Mouse (Mus musculus) heart, postnatal 0 days (tissue): ENCODE results near the gene Gse1.

Experiments used
- CTCF ChIP-seq: IDR thresholded peaks from 2 replicates; pipeline ENCODE4 v1.5.1; 2016; ENCODE audit warnings: antibody characterized with exemption, control low read depth, low read depth
- EP300 ChIP-seq: IDR thresholded peaks from 2 replicates; pipeline ENCODE4 v1.6.1; 2016; ENCODE audit warnings: antibody characterized with exemption, low read depth

DNA sequence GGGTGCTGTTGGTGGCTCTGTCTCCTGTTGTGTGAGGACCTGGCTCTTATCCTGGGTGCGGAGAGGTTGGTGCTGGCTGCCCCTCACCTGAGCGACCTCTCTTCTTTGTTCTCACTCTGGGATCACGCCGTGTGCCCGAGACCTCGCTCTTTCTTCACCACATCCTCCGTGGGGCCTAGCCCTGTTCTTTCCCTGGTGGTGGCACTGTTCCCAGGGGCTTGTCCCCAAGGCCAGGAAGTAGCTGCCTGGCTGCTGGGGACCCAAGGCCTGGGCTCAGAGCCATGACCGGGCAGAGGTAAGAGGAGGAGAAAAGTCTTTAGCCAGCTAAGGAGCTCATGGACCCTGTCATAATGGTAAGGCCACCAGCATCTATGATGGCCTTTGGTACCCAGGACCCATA is 25.4 kb downstream of the Gse1 start:
- no peak for TF ChIP-seq CTCF
- TF ChIP-seq EP300, result no peak
